Mouse (Mus musculus) c-Kit-negative CD71-positive TER-119-positive erythroid progenitor cells, embryonic 14.5 days (primary cell): ENCODE measurements around the gene Prkca.

Experiments used
- DNase-seq: peaks from one replicate; pipeline ENCODE4 v3.0.0-alpha.2; 2013; ENCODE audit warnings: low read depth, low spot score

Gene Prkca

DNA sequence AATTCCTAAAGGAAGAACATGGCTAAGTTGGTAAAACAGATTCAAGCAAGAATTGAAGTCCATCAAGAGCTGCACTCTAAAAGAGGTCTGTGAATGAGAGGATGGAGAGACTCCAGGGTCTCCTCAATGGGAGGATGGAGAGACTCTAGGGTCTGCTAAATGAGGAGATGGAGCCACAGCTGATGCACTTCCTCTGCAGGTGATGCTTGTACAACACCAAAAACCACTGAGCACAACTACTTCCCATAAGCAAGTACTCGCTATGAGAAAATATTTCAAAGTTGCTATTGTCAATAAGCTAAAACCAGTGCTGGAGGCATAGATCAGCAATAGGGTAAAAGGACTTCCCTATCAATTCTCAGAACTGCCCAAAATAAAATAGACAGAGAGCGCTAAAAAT lies 137.1 kb downstream of the Prkca start:
- no peak for DNase-seq

DNA sequence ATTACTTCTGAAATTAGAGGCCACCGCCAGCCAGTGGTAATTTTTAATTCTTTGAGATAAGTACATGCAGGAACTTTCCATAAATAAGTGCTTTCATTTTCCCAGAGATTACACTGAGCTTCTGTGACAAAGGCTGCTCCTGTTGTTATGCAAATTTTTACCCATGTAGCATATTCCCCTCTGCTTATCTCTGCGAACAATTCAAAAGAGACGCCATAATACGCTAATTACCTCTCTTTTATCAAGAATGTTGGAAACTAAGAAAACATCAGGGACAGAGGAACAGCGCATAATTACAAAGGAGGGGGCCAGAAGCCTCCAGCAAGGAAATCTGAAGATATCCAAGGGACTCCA lies 138.9 kb downstream of the Prkca start:
- DNase-seq, result no peak

DNA sequence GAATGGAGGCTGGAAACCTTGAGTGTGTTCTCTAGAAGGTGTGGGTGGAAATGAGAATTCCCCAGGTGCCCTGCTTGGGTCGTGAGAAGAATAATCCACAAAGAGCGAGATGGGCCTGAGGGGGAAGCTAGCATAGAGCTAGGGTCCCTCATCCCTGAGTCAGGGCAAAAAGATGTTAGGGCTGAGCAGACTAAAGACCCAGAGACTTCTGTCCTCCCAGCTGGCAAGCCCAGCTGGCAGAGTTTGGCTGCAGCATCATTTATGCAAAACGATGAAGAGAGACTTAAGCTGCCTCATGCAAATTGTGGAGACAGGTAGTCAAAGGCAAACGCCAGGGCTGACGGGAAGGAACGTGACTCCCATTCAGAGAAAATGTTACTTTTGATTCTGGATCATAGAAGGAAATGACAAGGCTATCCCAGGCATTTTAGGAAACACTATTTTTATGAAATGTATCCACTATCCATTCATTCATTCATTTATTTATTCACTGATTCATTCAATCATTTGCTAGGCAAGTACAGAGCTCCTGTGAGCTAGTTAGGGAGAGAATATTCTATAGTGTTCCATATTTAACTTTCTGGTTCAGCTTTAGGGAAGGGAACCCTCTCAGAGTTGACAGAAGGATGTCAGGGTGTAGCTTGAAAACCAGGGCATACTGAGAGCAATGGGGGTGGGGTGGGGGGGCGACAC lies 139.4 kb downstream of the Prkca start:
- no peak for DNase-seq

DNA sequence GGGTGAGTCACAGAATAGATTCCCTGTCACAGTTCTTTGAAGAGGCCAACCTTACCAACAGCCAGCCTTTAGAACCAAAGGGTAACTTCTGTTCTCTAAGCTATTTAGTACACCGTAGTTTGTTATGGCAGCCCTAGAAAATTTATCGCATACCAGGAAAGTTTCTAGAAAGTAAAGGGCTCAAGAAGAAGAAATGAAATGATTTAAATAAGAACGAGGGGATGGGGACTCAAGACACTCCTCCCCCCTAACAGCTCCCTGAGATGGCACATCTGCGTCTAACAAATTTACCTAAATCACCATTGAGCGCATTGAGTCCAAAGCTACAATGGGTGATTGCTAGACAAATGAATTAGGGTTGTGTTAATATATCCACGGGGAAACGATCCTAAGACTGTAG lies 140.9 kb downstream of the Prkca start:
- no peak for DNase-seq

DNA sequence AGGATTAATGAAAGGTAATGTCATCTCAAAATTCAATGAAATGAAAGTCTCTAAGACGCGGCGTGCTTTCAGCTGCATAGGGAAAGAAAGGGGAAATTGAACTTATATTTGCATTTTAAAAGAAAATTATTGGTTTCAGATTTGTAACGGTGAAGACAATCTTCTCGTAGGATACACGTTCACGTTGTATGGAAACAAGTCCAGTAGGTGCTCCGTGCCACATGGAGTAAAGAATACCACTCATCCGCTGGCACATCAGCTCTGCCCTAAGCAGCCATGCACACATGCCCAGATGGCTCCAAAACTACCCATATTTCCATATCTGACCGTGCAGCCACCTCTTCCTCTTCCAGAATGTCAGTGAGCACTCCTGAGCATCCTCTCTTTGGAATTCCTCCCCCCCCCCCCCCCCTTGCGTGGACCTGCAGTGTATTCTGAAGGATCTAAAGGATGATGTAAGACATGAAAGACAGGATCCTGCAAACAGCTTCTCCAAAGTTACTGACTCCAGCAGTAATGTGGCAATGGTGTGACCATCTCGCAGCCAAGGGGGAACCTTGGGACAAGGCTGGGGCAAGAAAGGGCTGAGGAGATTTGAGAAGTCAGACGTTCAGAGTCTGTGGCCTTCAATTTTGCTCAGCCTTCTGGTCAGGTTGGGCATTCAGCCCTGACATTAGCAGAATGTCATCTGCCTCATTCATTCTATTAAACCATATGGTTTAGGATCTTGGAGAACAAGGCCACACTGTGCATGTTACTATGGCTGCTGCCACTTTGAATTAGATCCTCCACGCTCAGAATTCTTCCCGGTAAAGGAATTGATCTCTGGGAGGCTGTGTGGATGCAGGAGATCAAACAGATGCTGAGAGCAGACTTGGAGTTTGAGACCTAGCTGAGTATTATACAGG lies 142.8 kb downstream of the Prkca start:
- no peak for DNase-seq

DNA sequence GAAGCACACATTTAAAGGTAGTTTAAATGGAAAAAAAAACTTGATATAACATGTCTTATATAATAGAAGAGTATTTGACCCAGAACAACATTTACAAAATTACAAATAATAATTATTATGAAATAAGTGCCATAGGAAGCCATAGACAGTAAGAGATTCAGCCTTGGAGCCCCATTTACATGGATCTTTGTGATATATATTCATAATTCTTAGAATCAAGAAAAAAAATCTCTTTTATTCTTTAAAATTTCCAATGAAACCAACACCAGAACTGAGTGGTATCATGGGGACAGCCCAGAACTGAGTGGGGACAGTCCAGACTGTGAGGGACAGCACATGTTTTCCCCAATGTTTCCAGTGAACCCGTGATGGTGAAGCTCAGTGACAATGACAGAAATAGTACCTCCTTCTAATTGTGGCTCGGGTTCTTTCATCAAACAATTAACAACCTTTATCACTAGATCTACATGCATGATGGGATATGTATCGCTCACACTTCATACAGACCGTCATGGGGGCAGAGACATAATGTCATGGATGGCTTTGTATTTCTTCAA lies 144.2 kb downstream of the Prkca start:
- DNase-seq, result no peak

DNA sequence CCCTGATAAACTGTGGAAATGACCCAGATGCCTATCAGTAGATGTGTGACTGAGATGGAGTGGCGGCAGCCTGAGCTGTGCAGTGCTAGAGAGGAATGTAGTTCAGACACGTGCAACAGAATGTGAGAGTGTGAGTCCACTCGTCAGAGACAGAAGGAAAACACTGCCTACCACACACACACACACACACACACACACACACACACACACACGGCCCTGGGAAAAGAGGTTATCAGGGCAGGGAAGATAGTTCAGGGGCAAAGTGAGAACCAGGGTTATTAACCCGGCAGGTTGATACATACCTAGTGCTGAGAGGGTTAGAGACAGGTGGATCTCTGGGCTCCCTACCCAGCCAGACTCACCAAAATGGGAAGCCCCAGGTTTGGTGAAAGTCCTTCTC lies 145.1 kb downstream of the Prkca start:
- no peak for DNase-seq

DNA sequence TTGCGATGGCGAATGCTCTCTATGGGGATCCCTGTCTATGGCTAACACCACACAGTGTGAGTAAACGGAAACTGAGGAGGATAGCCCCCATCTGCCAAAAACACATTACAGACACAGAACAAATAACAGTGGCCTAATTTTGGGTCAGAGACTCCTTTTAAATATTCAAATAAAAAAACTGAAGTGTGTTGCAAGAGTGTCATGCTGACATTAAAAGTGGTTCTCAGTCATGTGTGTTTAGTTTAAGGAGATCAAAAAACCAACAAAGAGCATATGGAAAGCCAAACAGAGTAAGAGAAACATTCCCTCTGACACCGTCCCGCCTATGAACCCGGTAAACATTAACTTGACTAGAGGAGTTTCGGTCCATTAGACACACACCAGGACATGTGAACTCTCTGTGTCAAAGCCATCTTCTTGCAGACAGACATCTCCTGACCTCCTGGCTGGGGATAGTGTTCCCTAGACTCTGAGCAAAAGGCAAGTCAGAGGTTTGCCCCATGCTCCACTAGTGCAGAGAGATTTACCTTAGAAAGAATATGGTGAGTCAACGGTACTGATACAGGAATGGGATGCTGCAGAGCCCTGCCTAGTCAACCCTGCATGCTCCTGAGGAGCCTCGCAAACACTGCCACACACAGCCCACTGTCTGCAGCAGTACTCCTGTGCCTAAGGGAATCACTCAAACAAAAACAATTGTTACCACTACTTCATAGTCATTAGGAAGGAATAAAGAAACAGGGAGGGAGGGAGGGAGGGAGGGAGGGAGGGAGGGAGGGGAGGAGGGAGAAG lies 146.1 kb downstream of the Prkca start:
- no peak for DNase-seq

DNA sequence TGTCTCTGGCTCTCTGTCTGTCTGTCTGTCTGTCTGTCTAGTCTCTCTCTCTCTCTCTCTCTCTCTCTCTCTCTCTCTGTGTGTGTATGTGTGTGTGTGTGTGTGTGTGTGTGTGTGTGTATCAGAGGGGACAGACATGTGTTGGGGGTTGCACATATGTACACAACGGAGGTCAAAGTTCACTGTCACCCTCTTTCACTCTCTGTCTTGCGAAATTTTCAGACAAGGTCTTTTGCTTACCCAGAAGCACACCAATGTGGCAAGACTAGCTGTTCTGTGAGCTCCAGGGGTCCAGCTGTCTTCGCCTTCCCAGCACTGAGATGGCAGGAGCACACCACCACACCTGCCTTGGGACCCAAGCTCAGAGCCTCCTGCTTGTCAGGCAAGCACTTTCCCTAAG lies 146.9 kb downstream of the Prkca start:
- DNase-seq, result no peak

DNA sequence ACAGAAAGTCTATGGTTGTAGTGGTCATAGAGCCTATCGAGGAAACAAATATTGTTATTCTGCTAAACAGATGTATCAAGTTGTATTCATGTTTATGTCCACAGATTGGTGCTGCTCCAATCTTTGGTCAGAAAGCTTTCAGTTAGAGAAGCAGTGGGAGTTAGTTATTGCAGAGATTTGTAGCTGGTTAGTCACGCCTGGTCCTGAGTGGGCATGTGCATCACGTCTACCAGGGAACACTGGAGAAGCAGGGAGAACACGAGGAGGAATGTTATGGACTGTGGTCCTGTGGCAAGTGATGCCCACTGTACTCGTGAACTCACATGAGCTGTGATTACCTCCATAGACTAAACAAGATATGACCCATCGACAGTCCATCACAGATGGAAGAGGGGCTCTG lies 153.4 kb downstream of the Prkca start:
- no peak for DNase-seq

DNA sequence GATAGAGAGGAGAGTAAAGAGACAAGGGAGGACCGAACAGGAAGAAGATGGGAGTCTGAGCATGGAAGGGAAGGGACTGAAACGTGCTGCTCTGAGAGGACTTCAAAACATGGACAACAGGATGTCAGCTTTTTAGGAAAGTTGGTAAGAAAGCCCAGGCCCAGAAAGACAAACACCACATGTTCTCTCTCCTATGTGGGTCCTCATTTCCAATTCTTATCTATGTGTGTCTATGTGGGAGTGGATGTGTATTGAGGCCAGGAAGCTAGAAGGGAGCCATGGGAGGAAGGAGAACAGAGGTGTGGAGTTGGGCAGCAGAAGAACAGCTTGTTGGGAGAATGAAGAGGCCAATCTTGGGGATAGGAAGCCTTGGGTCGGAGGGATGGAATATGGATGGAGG lies 154.4 kb downstream of the Prkca start:
- no peak for DNase-seq

DNA sequence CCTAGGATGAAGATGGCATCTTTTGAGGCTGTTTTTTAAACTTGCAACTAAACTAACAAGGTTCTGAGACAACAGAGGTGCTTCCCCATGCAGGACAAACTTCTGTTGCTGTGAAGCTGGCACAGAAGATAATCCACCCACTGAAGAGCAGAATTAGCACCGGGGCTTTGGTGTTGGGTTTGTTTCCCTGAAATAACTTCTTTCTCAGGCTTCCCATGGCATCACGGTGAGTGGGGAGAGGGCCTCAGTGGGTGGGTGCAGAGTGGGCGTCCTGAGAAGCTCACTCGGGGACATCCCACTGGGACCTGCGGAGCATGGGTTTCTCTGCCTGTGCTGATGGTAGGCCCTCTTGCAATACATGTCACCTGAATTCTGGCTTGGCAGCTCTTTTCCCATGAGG lies 161.3 kb downstream of the Prkca start:
- no peak for DNase-seq

DNA sequence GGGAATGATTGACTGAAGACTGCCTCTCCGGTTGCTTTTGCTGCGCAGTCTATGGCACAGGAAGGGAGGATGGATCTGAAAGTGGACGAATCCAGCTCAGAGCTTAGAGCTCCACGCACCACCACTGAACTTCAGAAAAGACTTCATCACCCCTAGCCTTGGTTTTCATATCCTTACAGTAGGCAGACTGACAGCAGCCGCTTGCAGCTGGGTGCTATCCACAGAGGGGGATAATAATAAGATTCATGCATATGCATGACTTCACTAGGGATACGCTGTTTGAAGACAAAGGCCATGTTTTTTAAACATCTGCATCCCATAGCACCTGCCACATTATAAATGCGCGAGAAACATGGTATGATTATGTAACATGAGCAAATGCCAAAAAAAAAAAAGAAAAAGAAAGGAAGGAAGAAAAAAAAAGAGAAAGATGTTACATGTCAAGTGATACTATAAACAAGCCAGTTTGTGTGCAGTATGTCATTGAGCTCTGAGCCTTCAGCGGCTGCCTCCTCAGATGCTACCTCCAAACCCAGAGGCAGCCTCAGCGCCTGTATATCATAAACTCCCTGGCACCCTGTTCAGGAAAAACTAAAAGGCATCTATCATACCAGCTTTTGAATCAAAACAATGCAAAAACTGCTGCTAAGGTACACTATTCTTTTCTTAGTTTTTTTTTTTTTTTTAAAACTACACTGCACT lies 162.6 kb downstream of the Prkca start:
- no peak for DNase-seq

DNA sequence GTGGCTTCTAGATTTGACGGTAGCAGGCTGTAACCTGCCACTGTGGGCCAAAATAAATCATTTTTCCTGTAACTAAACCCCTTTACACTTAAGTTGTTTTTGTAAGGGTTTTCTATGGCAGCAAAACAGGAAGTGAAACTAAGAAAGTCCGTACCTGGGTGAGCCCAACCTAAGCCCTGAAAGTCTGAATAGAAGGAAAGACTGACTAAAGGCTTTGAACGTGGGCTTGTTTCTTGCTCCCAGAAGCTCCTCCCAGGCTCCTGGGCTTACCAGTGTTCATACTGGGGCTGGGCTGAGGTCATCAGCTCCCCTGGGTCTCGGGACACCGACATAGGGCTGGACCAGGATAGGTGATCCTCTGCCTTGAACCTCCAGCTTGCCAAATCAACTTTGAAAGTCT lies 164.9 kb downstream of the Prkca start:
- no peak for DNase-seq

DNA sequence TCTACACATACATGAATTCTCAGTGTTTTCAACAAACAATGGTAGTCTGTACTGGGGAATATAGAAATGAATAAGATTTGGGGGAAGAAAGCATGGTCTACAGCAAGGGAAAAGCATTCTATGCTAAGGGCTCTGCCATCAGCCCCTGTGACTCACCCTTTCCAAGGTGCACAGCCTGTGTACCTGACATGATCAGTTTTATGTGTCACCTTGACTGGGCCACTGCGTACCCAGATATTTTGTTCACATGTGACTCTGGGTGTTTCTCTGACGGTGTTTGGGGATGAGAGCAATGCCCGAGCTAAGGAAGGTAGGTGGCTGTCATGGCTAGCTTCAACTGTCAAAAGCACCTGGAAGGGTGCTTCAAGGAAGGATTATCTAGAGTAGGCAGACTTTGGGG lies 165.5 kb downstream of the Prkca start:
- DNase-seq, result no peak

DNA sequence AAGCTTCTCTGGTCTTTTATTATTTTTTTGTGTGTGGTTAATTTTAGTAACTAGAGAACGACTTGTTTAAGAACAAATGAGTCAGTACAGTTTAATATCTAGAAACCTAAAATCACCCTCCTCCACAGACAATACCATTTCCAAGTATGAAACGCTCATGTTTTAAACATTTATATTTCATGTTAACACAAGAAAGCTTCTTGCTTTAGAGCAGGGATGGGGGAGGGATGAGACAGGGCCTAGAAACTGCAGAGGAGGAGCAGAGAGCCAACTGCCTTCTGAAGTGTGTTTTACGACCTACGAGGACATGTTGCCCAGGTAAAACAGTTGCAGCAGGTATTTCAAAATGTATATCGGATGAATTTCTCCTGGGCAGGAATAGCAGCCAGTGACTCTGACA lies 167.0 kb downstream of the Prkca start:
- no peak for DNase-seq

DNA sequence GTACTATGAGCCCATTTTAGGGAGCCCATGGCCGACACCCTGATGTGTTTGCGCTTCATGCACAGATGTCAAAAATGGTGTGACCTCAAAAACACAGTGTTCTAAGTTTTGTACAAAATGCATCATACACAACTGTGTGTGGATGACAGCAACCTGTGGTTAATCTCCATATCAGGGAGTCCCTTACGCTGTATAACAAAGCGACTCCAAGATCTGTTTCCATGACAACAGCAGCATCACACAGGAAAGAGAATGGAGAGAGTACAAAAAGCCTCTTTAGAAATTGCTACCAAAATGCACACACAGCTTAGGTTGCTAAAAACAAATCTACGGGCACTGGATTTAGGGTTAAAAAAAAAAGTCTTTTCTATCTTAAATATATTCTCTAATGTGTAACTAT lies 171.8 kb downstream of the Prkca start:
- no peak for DNase-seq

DNA sequence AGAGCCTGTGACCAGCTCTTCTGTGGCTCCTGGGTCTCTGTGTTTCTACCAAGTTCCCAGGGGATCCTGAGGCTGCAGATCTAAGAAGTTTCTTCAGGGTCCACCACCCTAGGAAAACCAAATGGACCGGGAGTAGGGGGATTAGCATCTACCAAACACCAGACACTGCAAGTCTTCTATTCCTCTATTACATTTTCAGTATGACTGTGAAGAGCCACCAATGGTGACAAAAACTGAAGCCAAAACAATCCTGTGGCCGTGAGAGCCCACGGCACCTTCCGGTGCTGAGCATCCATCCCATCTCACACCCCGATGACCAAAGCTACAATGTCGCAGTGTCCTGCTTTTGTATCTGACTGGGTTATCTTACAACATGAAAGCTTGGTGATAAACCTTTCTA lies 172.5 kb downstream of the Prkca start:
- DNase-seq, result no peak

DNA sequence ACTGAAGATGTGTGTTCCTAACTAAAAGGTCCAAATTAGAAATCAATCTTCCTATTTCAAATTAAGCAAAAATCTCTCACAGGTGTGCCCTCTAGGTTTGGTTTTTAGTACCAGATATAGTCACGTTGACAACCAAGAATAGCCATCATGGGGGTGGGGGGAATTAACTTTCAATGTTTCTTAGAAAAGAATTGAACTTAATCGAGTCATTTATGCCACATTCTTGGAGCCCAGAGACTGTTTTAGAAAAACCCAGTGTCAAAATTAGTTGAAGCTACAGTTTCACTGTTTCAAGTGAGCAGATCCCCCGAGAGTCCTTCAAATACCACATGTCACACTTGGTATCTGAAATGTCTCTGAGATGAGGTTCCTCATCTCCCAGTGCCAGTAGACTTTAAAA lies 173.6 kb downstream of the Prkca start:
- DNase-seq, result no peak

DNA sequence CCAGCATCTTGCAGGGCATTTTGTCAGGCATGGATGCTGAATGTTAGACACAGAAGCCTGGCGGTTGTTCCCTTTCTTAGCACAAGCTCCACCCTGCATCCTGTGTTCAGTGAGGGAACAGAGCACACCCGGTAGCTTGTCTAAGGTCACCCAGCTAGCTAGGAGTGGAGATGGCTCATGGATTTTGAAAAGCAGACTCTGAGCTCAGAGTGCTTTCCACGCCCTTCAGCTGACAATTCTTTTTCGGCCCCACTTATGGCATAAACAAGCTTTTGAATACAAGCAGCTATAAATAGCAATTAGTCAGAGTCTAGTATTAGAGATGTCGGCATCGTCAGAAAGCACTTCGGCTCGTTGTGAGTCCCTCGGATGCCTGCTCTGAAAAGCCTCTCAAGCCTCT lies 178.0 kb downstream of the Prkca start:
- DNase-seq, result no peak

DNA sequence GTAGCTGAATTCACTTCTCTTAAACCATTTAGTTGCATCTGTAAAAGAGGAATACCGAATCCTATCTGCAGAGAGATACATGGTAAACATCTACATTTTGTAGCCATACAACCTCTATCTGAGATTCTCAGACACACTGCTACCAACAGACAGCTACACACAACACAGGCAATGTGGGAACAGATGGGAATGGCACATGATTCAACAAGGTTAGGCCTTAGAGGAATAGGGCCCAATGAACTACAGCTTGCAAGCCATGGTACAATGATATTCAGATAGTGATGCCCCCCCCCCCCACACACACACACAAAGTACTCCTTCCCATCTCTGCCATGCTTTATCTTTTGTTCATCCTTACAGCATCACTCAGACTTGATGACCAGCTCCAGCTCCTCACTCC lies 181.1 kb downstream of the Prkca start:
- no peak for DNase-seq

DNA sequence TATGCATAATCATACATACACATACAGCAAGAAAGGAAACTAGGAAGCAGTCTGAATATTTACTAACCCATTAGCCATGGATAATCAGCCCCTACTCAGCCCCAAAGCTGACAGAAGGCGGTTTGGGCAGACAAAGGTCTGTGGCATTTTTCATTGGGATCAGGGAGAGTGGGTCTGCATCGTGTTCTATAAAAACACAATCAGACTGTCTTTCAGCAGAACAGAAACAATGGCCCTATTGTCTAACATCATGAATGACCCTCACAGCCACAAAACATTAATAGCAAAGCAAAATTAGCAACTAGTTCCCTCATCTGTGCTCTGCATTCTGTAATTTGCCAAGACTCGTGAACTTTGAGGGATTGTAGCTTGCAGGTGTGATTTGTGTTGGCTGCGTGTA lies 181.6 kb downstream of the Prkca start:
- DNase-seq, result no peak
